ENCODE assay signal across 13 mouse cellular contexts in the genomic region with DNA sequence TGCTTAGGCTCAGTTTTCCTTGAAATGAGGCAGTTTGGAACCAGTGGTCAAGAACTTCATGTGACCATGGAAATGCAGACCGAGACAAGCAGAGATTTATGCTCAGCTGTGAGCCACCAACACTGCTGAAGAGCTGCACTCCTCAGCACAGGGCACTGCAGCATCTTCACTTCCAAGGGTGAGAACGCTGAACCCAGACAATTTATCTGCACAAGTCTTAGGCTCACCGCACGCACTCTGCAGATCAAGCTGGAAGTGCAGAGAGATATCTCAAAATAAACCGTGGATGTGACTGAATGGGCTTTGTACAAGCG.
DNase-seq lines count a peak whose midpoint lies in the region; ATAC-seq lines count a peak whose summit lies in the region.
"Had no signal": no experiment of that assay in that cellular context is flagged by ENCODE, and none has a peak within 500 bp of the region (broad histone marks: within the 10 kb centered on the region; RNA-seq: fewer than 3 reads in every experiment).

No protein-coding gene starts in this region.

- no peaks in the 10 kb centered on the region for H3K9me3 ChIP-seq in heart, embryonic 11.5 days (replicated peaks; ENCODE audit: control insufficient read depth, low read length)
- no peaks in the 10 kb centered on the region for H3K9me3 ChIP-seq in kidney, embryonic 15.5 days (replicated peaks)
- no peaks in the 10 kb centered on the region for H3K9me3 ChIP-seq in neural tube, embryonic 13.5 days
- H3K9me3 ChIP-seq: hindbrain, embryonic 15.5 days had no signal

- H3K4me1 ChIP-seq in heart, embryonic 11.5 days (ENCODE audit: control insufficient read depth, insufficient read depth, low read length): peaks cover 14% of the 10 kb centered on the region
- peaks cover 38% of the 10 kb centered on the region for H3K4me1 ChIP-seq in kidney, embryonic 15.5 days
- H3K4me1 ChIP-seq in neural tube, embryonic 13.5 days (replicated peaks): peaks cover 26% of the 10 kb centered on the region

- no peak overlapping the region for H3K9ac ChIP-seq in heart, embryonic 11.5 days (ENCODE audit: low read depth, low read length)
- H3K9ac ChIP-seq in kidney, embryonic 15.5 days: no peak overlapping the region
- no peak overlapping the region for H3K9ac ChIP-seq in neural tube, embryonic 13.5 days
- H3K9ac ChIP-seq: hindbrain, embryonic 15.5 days had no signal

- no peaks in the 10 kb centered on the region for H3K36me3 ChIP-seq in heart, embryonic 11.5 days (ENCODE audit: control insufficient read depth, insufficient read depth, low read length)
- H3K36me3 ChIP-seq in kidney, embryonic 15.5 days: no peaks in the 10 kb centered on the region
- no peaks in the 10 kb centered on the region for H3K36me3 ChIP-seq in neural tube, embryonic 13.5 days
- H3K36me3 ChIP-seq: hindbrain, embryonic 15.5 days had no signal

- H3K4me3 ChIP-seq in heart, embryonic 11.5 days (ENCODE audit: low read depth, low read length): no peak overlapping the region
- H3K4me3 ChIP-seq in kidney, embryonic 15.5 days (replicated peaks): no peak overlapping the region
- no peak overlapping the region for H3K4me3 ChIP-seq in neural tube, embryonic 13.5 days
- H3K4me3 ChIP-seq: erythroblast, embryonic 14.5 days; hindbrain, embryonic 15.5 days had no signal

- intact Hi-C loops in heart, postnatal 10 days (cut with DNase I): no loop called here

- DNase-seq in heart, postnatal 10 days: no peak
- DNase-seq in kidney, adult 18-20 months: no peak
- no peak for DNase-seq in neural tube, embryonic 10.5 days (ENCODE audit: extremely low spot score, low spot score)
- no peak for DNase-seq in testis, postnatal 14 days (ENCODE audit: low spot score)
- DNase-seq: cerebellum, adult 11 months; layer of hippocampus, adult 9-11 months had no signal

- 32% methylated on average over 6 of the region's 6 CpGs for WGBS in heart, embryonic 11.5 days (ENCODE audit: insufficient replicate concordance)
- 48% methylated on average over 6 of the region's 6 CpGs for WGBS in kidney, embryonic 15.5 days
- WGBS in neural tube, embryonic 13.5 days: 65% methylated on average over 6 of the region's 6 CpGs

- H3K4me2 ChIP-seq in heart, embryonic 11.5 days: 0 out of 2 replicates have a peak overlapping the region, but pooled peaks have one; percentile 4
- H3K4me2 ChIP-seq in kidney, embryonic 15.5 days: peak overlapping the region; percentile 9; the same call in 1 of the 2 replicates
- no peak overlapping the region for H3K4me2 ChIP-seq in neural tube, embryonic 13.5 days
- H3K4me2 ChIP-seq: hindbrain, embryonic 15.5 days had no signal

- no peak for ATAC-seq in heart, embryonic 11.5 days (replicated peaks; ENCODE audit: insufficient number of reproducible peaks, low FRiP score, low TSS enrichment)
- ATAC-seq in kidney, embryonic 15.5 days (replicated peaks; ENCODE audit: low FRiP score): no peak
- ATAC-seq in neural tube, embryonic 13.5 days (ENCODE audit: low read depth): 0 out of 2 replicates have a peak, but pooled peaks have one; percentile 54
- ATAC-seq: CD4-positive, CD25-positive, alpha-beta regulatory T cell, adult 4 months had no signal

- H3K27me3 ChIP-seq in heart, embryonic 11.5 days (ENCODE audit: control insufficient read depth, insufficient read depth, low read length): no peaks in the 10 kb centered on the region
- H3K27me3 ChIP-seq in kidney, embryonic 15.5 days: no peaks in the 10 kb centered on the region
- H3K27me3 ChIP-seq in neural tube, embryonic 13.5 days: no peaks in the 10 kb centered on the region
- H3K27me3 ChIP-seq: hindbrain, embryonic 15.5 days had no signal

- H3K27ac ChIP-seq in heart, embryonic 11.5 days (ENCODE audit: low read depth, low read length): no peak overlapping the region
- H3K27ac ChIP-seq in kidney, embryonic 15.5 days: peak overlapping the region; percentile 66
- H3K27ac ChIP-seq in neural tube, embryonic 13.5 days (replicated peaks): peak overlapping the region; percentile 15
- H3K27ac ChIP-seq: hindbrain, embryonic 15.5 days; macrophage had no signal
